Mouse (Mus musculus) testis, adult 2 months (tissue): ENCODE data around the gene Mri1.

ENCODE experiments used
- CTCF ChIP-seq: fragments of 200-500 bp; IDR thresholded peaks from 2 replicates; pipeline ENCODE4 v1.5.1; 2012; ENCODE audit warnings: low read depth, mild to moderate bottlenecking, inconsistent platforms, low read length, moderate library complexity; ENCODE audit not compliant: control insufficient read depth, insufficient read depth, insufficient replicate concordance
- POLR2A ChIP-seq: fragments of 200-500 bp; IDR thresholded peaks from 2 replicates; pipeline ENCODE4 v1.6.1; 2012; ENCODE audit warnings: low read depth, mild to moderate bottlenecking, inconsistent platforms, low read length, moderate library complexity; ENCODE audit not compliant: control insufficient read depth

GRCm38 (mm10) chr8:84241821-84242220 lies 15.3 kb downstream of the Mri1 start:
- TF ChIP-seq CTCF: no peak
- no peak for TF ChIP-seq POLR2A
